Mouse (Mus musculus): ENCODE measurements around the gene Cpm. TPM values are rescaled to one million over a fixed set of nuclear protein-coding genes. Genes with fewer than 3 reads are reported as not detected.

Gene Cpm
- polyA plus RNA-seq, 1 experiment from 2014 or later: 69.8 TPM

GRCm38 (mm10) chr10:117603834-117604623, 25.3 kb upstream of the Cpm start:
- Histone ChIP-seq H3K27ac (no peak overlapping the region), H3K4me3 (no peak overlapping the region), H3K9me3 (no peaks in the 10 kb centered on the region), H3K9ac (no peak overlapping the region), H3K4me1 (no peaks in the 10 kb centered on the region), H3K36me3 (no peaks in the 10 kb centered on the region), H3K27me3 (no peaks in the 10 kb centered on the region), H3K4me2 (no peak overlapping the region)
- ATAC-seq (ENCODE audit: insufficient number of reproducible peaks, low FRiP score, low TSS enrichment, low read depth): no peak
- 57% methylated on average over 14 of the region's 14 CpGs for WGBS

- Histone ChIP-seq H3K27ac (no peak overlapping the region), H3K36me3 (no peaks in the 10 kb centered on the region), H3K4me3 (no peak overlapping the region), H3K9ac (no peak overlapping the region), H3K4me2 (no peak overlapping the region), H3K9me3 (no peaks in the 10 kb centered on the region), H3K4me1 (no peaks in the 10 kb centered on the region), H3K27me3 (no peaks in the 10 kb centered on the region)
- ATAC-seq (ENCODE audit: insufficient number of reproducible peaks, low FRiP score, low TSS enrichment, low read depth): no peak
- WGBS: 87% methylated on average over 8 of the region's 8 CpGs
These were observed 24.5 kb upstream of the Cpm start for GRCm38 (mm10) chr10:117604624-117605282.

- no peak for ATAC-seq (ENCODE audit: insufficient number of reproducible peaks, low FRiP score, low TSS enrichment, low read depth)
- 81% methylated on average over 15 of the region's 15 CpGs for WGBS
- Histone ChIP-seq H3K4me2 (no peak overlapping the region), H3K9me3 (no peaks in the 10 kb centered on the region), H3K9ac (no peak overlapping the region), H3K4me1 (no peaks in the 10 kb centered on the region), H3K27me3 (no peaks in the 10 kb centered on the region), H3K4me3 (no peak overlapping the region), H3K36me3 (no peaks in the 10 kb centered on the region), H3K27ac (no peak overlapping the region)
These were observed 23.7 kb upstream of the Cpm start for GRCm38 (mm10) chr10:117605283-117606243.

GRCm38 (mm10) chr10:117606423-117606822, 22.9 kb upstream of the Cpm start:
- H3K4me3 ChIP-seq: no peak overlapping the region
- no peak overlapping the region for H3K27ac ChIP-seq
- no peaks in the 10 kb centered on the region for H3K27me3 ChIP-seq
- ATAC-seq (ENCODE audit: insufficient number of reproducible peaks, low FRiP score, low TSS enrichment, low read depth): no peak
- H3K9ac ChIP-seq: no peak overlapping the region
- no peaks in the 10 kb centered on the region for H3K4me1 ChIP-seq
- WGBS: 70% methylated on average over 5 of the region's 5 CpGs
- H3K4me2 ChIP-seq: no peak overlapping the region
- no peaks in the 10 kb centered on the region for H3K36me3 ChIP-seq
- H3K9me3 ChIP-seq: no peaks in the 10 kb centered on the region

GRCm38 (mm10) chr10:117607051-117607803, 22.1 kb upstream of the Cpm start:
- Histone ChIP-seq H3K9ac (no peak overlapping the region), H3K27ac (no peak overlapping the region), H3K36me3 (no peaks in the 10 kb centered on the region), H3K4me3 (no peak overlapping the region), H3K27me3 (no peaks in the 10 kb centered on the region), H3K9me3 (no peaks in the 10 kb centered on the region), H3K4me1 (no peaks in the 10 kb centered on the region), H3K4me2 (no peak overlapping the region)
- WGBS: 92% methylated on average over 20 of the region's 20 CpGs
- no peak for ATAC-seq (ENCODE audit: insufficient number of reproducible peaks, low FRiP score, low TSS enrichment, low read depth)

GRCm38 (mm10) chr10:117607804-117608279, 21.5 kb upstream of the Cpm start:
- Histone ChIP-seq H3K4me1 (no peaks in the 10 kb centered on the region), H3K4me2 (no peak overlapping the region), H3K9ac (no peak overlapping the region), H3K9me3 (no peaks in the 10 kb centered on the region), H3K27ac (no peak overlapping the region), H3K27me3 (no peaks in the 10 kb centered on the region), H3K4me3 (no peak overlapping the region), H3K36me3 (no peaks in the 10 kb centered on the region)
- WGBS: 92% methylated on average over 10 of the region's 10 CpGs
- ATAC-seq (ENCODE audit: insufficient number of reproducible peaks, low FRiP score, low TSS enrichment, low read depth): no peak

- Histone ChIP-seq H3K9ac (no peak overlapping the region), H3K9me3 (no peaks in the 10 kb centered on the region), H3K27me3 (no peaks in the 10 kb centered on the region), H3K4me1 (no peaks in the 10 kb centered on the region), H3K36me3 (no peaks in the 10 kb centered on the region), H3K4me3 (no peak overlapping the region), H3K27ac (no peak overlapping the region), H3K4me2 (no peak overlapping the region)
- no peak for ATAC-seq (ENCODE audit: insufficient number of reproducible peaks, low FRiP score, low TSS enrichment, low read depth)
- 92% methylated on average over 7 of the region's 7 CpGs for WGBS
These were observed 20.8 kb upstream of the Cpm start for GRCm38 (mm10) chr10:117608487-117608886.

- H3K4me1 ChIP-seq: no peaks in the 10 kb centered on the region
- 90% methylated on average over 7 of the region's 7 CpGs for WGBS
- H3K27me3 ChIP-seq: no peaks in the 10 kb centered on the region
- H3K9me3 ChIP-seq: no peaks in the 10 kb centered on the region
- no peak for ATAC-seq (ENCODE audit: insufficient number of reproducible peaks, low FRiP score, low TSS enrichment, low read depth)
- no peak overlapping the region for H3K4me2 ChIP-seq
- no peak overlapping the region for H3K4me3 ChIP-seq
- no peaks in the 10 kb centered on the region for H3K36me3 ChIP-seq
- no peak overlapping the region for H3K27ac ChIP-seq
- no peak overlapping the region for H3K9ac ChIP-seq
These were observed 20.1 kb upstream of the Cpm start for GRCm38 (mm10) chr10:117608988-117609809.

GRCm38 (mm10) chr10:117609810-117610090, 19.6 kb upstream of the Cpm start:
- 89% methylated on average over 6 of the region's 6 CpGs for WGBS
- ATAC-seq (ENCODE audit: insufficient number of reproducible peaks, low FRiP score, low TSS enrichment, low read depth): no peak
- no peaks in the 10 kb centered on the region for H3K36me3 ChIP-seq
- H3K4me3 ChIP-seq: no peak overlapping the region
- no peak overlapping the region for H3K4me2 ChIP-seq
- no peak overlapping the region for H3K9ac ChIP-seq
- no peaks in the 10 kb centered on the region for H3K4me1 ChIP-seq
- no peaks in the 10 kb centered on the region for H3K9me3 ChIP-seq
- no peak overlapping the region for H3K27ac ChIP-seq
- H3K27me3 ChIP-seq: no peaks in the 10 kb centered on the region

- WGBS: 83% methylated on average over 5 of the region's 5 CpGs
- H3K9ac ChIP-seq: no peak overlapping the region
These were observed 19.0 kb upstream of the Cpm start for GRCm38 (mm10) chr10:117610160-117610764.

More at GRCm38 (mm10) chr10:117610160-117610764, 19.0 kb upstream of the Cpm start:
- no peaks in the 10 kb centered on the region for H3K4me1 ChIP-seq
- no peak overlapping the region for H3K27ac ChIP-seq
- H3K27me3 ChIP-seq: no peaks in the 10 kb centered on the region
- H3K4me2 ChIP-seq: no peak overlapping the region
- ATAC-seq (ENCODE audit: insufficient number of reproducible peaks, low FRiP score, low TSS enrichment, low read depth): no peak
- H3K36me3 ChIP-seq: no peaks in the 10 kb centered on the region
- no peaks in the 10 kb centered on the region for H3K9me3 ChIP-seq
- no peak overlapping the region for H3K4me3 ChIP-seq
